Mouse (Mus musculus): ENCODE results near the gene Olfr273. TPM values are rescaled to one million over a fixed set of nuclear protein-coding genes. Genes with fewer than 3 reads are reported as not detected.
"Not testable (repeated sequence)": the region's sequence is repeated elsewhere in the genome, so short reads cannot be mapped to it uniquely, and the experiment has no call there.

Gene Olfr273
- not detected in 2 replicates for polyA plus RNA-seq (2012; rRNA removed)

DNA sequence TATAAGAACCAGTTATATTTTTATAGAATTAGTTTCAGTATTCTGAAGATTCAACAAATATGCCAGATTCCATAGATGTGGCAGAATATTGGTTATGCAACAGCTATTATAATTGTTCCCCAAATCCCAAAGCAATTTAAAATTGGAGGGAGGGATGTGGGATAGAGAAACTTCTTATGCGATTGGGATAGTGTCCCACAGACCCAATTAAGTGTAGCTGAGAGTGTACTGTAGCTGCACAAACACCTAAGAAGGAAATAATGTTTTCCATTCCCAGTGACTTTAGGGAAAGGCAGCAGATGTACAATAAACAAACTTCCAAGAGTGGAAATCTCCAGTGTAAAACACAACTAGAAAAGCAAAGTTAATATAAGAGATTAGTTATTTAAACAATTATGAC is at the start of gene Olfr273:
Gene Olfr273 (minus strand): TSS at position 101 of the 400 bp plus-strand sequence.
- Histone ChIP-seq H3K27ac (ENCODE audit: control insufficient read depth, insufficient read depth, low read length) (no peak within 1 kb of the TSS), H3K36me3 (ENCODE audit: control insufficient read depth, insufficient read depth, low read length) (no peaks in the 10 kb centered on the region), H3K4me3 (ENCODE audit: control insufficient read depth, insufficient read depth, low read length) (no peak within 1 kb of the TSS), H3K4me1 (replicated peaks; ENCODE audit: control insufficient read depth, insufficient read depth, low read length) (no peaks in the 10 kb centered on the region), H3K27me3 (ENCODE audit: control insufficient read depth, insufficient read depth, low read length) (no peaks in the 10 kb centered on the region)
- DNase-seq = no peak
- WGBS = 83% methylated on average over 1 of the region's 1 CpGs
- no peak for TF ChIP-seq POLR2A (IDR thresholded peaks at IDR 0.05; ENCODE audit: control insufficient read depth, extremely low read depth, insufficient read depth, low read length, poor library complexity)
- TF ChIP-seq CTCF (IDR thresholded peaks at IDR 0.05; ENCODE audit: borderline replicate concordance, control insufficient read depth, extremely low read depth, insufficient read depth, low read length, poor library complexity) = no peak

DNA sequence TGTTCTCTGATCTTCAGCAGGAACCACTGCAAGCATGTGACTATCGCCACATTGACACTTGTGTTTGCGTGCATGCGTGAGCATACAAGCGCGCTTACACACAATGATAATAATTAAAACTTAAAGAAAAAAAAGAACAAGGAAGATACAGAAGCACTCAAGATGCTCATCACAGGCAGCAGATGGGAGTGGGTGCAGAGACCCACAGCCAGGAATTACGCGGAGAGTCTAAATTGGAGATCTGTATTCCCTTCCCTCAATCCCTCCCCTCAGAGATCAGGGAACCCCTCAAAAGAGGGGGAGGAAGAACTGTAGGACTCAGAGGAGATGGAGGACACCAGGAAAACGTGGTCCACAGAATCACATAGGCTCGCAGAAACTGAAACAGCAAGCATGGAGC is 5.1 kb upstream of the Olfr273 start:
- Histone ChIP-seq H3K36me3 (ENCODE audit: control insufficient read depth, insufficient read depth, low read length) (no peaks in the 10 kb centered on the region), H3K4me3 (ENCODE audit: control insufficient read depth, insufficient read depth, low read length) (no peak overlapping the region), H3K27ac (ENCODE audit: control insufficient read depth, insufficient read depth, low read length) (no peak overlapping the region), H3K27me3 (ENCODE audit: control insufficient read depth, insufficient read depth, low read length) (no peaks in the 10 kb centered on the region), H3K4me1 (replicated peaks; ENCODE audit: control insufficient read depth, insufficient read depth, low read length) (no peaks in the 10 kb centered on the region)
- WGBS = 93% methylated on average over 9 of the region's 9 CpGs
- DNase-seq = no peak
- TF ChIP-seq POLR2A (IDR thresholded peaks at IDR 0.05; ENCODE audit: control insufficient read depth, extremely low read depth, insufficient read depth, low read length, poor library complexity) (no peak), CTCF (IDR thresholded peaks at IDR 0.05; ENCODE audit: borderline replicate concordance, control insufficient read depth, extremely low read depth, insufficient read depth, low read length, poor library complexity) (no peak)

DNA sequence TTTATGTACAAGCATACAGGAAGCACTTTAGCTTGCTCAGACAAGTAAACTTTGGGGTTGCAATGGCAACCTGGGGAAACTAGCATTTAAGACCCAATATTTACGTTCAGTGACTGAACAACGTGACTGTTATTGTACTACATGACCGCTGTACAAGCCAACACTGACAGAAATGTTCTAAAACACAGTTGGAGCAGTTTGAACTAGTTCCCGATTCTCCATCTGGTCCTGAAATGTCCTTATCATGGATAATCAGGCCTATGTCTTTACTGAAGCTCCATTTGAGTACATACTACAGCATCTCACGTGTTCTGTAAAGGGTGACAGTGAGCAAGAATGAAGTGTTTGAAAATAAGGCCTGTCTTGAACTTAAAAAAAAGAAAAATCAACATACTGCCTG is 9.4 kb downstream of the Olfr273 start:
- H3K4me1 ChIP-seq (replicated peaks; ENCODE audit: control insufficient read depth, insufficient read depth, low read length) = no peaks in the 10 kb centered on the region
- H3K27ac ChIP-seq (ENCODE audit: control insufficient read depth, insufficient read depth, low read length) = no peak overlapping the region
- no peaks in the 10 kb centered on the region for H3K27me3 ChIP-seq (ENCODE audit: control insufficient read depth, insufficient read depth, low read length)
- TF ChIP-seq POLR2A (IDR thresholded peaks at IDR 0.05; ENCODE audit: control insufficient read depth, extremely low read depth, insufficient read depth, low read length, poor library complexity) = no peak
- TF ChIP-seq CTCF (IDR thresholded peaks at IDR 0.05; ENCODE audit: borderline replicate concordance, control insufficient read depth, extremely low read depth, insufficient read depth, low read length, poor library complexity) = no peak
- no peak for DNase-seq
- WGBS = 95% methylated on average over 5 of the region's 5 CpGs
- H3K4me3 ChIP-seq (ENCODE audit: control insufficient read depth, insufficient read depth, low read length) = no peak overlapping the region
- no peaks in the 10 kb centered on the region for H3K36me3 ChIP-seq (ENCODE audit: control insufficient read depth, insufficient read depth, low read length)

DNA sequence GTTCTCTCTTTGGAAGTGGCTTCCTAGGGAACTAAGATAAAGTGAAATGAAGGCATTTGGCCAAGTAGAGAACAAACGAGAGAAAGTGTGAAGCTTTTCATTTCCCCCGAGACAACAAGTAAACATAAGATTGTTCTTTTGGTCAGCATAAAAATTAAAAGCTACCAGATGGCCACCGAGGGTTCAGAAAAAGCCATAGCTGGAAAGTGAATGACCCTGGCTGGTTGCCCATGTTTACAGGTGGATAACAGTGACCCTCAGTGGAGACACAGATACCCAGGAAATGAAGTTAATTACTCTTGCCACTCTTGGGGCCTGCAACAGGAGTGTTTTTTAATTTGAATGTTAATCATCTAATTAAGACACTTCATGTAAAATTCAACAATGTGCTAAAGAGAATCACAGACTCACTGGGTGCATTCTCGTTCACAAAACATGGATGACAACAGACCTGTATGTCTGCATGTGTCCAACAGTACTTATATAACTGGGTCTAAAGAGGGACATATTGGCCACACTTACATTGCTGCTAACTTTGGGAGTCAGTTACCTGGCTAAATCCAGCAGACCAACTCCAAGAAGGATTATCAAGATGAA is 9.9 kb downstream of the Olfr273 start:
- H3K36me3 ChIP-seq (ENCODE audit: control insufficient read depth, insufficient read depth, low read length) = no peaks in the 10 kb centered on the region
- no peak for DNase-seq
- H3K4me1 ChIP-seq (replicated peaks; ENCODE audit: control insufficient read depth, insufficient read depth, low read length) = no peaks in the 10 kb centered on the region
- 76% methylated on average over 4 of the region's 4 CpGs for WGBS
- no peak for TF ChIP-seq CTCF (IDR thresholded peaks at IDR 0.05; ENCODE audit: borderline replicate concordance, control insufficient read depth, extremely low read depth, insufficient read depth, low read length, poor library complexity)
- H3K4me3 ChIP-seq (ENCODE audit: control insufficient read depth, insufficient read depth, low read length) = no peak overlapping the region
- H3K27ac ChIP-seq (ENCODE audit: control insufficient read depth, insufficient read depth, low read length) = no peak overlapping the region
- no peaks in the 10 kb centered on the region for H3K27me3 ChIP-seq (ENCODE audit: control insufficient read depth, insufficient read depth, low read length)

DNA sequence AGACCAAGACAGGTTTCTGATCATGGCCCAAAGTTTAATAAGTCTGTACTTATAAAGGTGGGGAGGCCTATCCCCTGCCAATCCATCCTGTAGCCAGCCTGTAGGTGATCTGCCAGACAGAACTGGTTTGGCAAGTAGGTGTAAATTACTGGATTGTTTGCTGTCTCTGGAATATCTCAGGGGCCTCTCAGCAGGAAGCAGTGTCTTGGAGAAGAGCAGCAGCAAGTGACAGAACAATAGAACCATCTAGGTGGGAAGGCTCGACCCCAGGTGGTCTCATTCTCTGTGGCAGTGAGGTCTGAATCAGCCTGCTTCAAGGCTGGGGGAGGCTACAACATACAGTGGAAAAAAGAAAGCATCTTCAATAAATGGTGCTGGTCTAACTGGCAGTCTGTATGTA is 13.6 kb downstream of the Olfr273 start:
- 14% methylated on average over 1 of the region's 1 CpGs for WGBS
- H3K27ac ChIP-seq (ENCODE audit: control insufficient read depth, insufficient read depth, low read length); DNase-seq; H3K4me1 ChIP-seq (replicated peaks; ENCODE audit: control insufficient read depth, insufficient read depth, low read length); H3K4me3 ChIP-seq (ENCODE audit: control insufficient read depth, insufficient read depth, low read length); H3K27me3 ChIP-seq (ENCODE audit: control insufficient read depth, insufficient read depth, low read length); H3K36me3 ChIP-seq (ENCODE audit: control insufficient read depth, insufficient read depth, low read length): not testable (repeated sequence)

DNA sequence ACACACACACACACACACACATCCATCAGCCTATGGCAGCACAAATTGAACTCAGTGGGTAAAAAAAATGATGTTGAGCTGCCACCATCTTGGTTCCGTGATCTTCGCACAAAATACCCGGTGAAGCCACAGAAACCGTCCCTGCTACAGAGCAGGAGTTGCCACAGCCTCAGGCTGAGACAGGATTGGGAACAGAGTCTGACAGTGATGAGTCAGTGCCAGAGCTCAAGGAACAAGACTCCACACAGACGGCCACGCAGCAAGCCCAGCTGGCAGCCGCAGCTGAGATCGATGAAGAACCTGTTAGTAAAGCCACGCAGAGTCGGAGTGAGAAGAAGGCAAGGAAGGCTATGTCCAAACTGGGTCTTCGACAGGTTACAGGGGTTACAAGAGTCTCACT is 37.7 kb downstream of the Olfr273 start:
- Histone ChIP-seq H3K27ac (ENCODE audit: control insufficient read depth, insufficient read depth, low read length) (no peak overlapping the region), H3K4me3 (ENCODE audit: control insufficient read depth, insufficient read depth, low read length) (no peak overlapping the region), H3K27me3 (ENCODE audit: control insufficient read depth, insufficient read depth, low read length) (no peaks in the 10 kb centered on the region), H3K4me1 (replicated peaks; ENCODE audit: control insufficient read depth, insufficient read depth, low read length) (no peaks in the 10 kb centered on the region), H3K36me3 (ENCODE audit: control insufficient read depth, insufficient read depth, low read length) (no peaks in the 10 kb centered on the region)
- no peak for DNase-seq
- 98% methylated on average over 11 of the region's 11 CpGs for WGBS
- TF ChIP-seq CTCF (IDR thresholded peaks at IDR 0.05; ENCODE audit: borderline replicate concordance, control insufficient read depth, extremely low read depth, insufficient read depth, low read length, poor library complexity) (no peak), POLR2A (IDR thresholded peaks at IDR 0.05; ENCODE audit: control insufficient read depth, extremely low read depth, insufficient read depth, low read length, poor library complexity) (no peak)

DNA sequence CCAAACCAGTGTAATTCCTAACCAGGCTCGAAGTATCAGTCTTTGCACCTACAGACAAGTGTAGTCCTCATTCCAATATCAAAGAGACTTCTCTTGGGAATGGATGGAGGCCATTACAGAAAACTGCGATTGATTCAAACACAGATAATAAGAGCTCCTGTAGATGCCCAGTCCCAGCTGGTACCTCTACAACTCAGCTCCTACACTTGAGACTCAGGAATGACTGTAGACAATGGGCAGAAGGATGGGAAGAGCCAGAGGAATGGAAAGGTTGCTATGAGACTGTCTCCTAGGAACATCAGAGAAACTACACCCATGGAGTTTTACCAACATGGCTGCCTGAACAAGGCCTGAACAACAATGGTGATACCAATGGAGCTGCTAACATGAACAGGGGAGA is 44.7 kb downstream of the Olfr273 start, which contains the start of gene Olfr275:
Gene Olfr275 (plus strand): TSS at position 301 of the 400 bp plus-strand sequence.
- TF ChIP-seq CTCF (IDR thresholded peaks at IDR 0.05; ENCODE audit: borderline replicate concordance, control insufficient read depth, extremely low read depth, insufficient read depth, low read length, poor library complexity) (no peak), POLR2A (IDR thresholded peaks at IDR 0.05; ENCODE audit: control insufficient read depth, extremely low read depth, insufficient read depth, low read length, poor library complexity) (no peak)
- no peaks in the 10 kb centered on the region for H3K36me3 ChIP-seq (ENCODE audit: control insufficient read depth, insufficient read depth, low read length)
- H3K4me3 ChIP-seq (ENCODE audit: control insufficient read depth, insufficient read depth, low read length) = no peak within 1 kb of the TSS
- no peak within 1 kb of the TSS for H3K27ac ChIP-seq (ENCODE audit: control insufficient read depth, insufficient read depth, low read length)
- DNase-seq = no peak
- no peaks in the 10 kb centered on the region for H3K4me1 ChIP-seq (replicated peaks; ENCODE audit: control insufficient read depth, insufficient read depth, low read length)
- H3K27me3 ChIP-seq (ENCODE audit: control insufficient read depth, insufficient read depth, low read length) = no peaks in the 10 kb centered on the region
- WGBS = 92% methylated on average over 2 of the region's 2 CpGs

Measured in thymus, adult 2 months (tissue).